ENCODE assay signal across 9 mouse cellular contexts in genomic region chr2:94054813-94055212, GRCm38 (mm10). TPM values are rescaled to one million over a fixed set of nuclear protein-coding genes. Genes with fewer than 3 reads are reported as not detected.
DNase-seq lines count a peak whose midpoint lies in the region; ATAC-seq and TF ChIP-seq lines count a peak whose summit lies in the region.
"Had no signal": no experiment of that assay in that cellular context is flagged by ENCODE, and none has a peak within 500 bp of the region (broad histone marks: within the 10 kb centered on the region; RNA-seq: fewer than 3 reads in every experiment).

No protein-coding gene starts in this region.

- dilution Hi-C loops in CH12.LX (cut with MboI; ENCODE audit: extremely low pct_ligation_motif_present, extremely low pct_unique_long_range_greater_than_20kb, low sequenced_read_pairs), result no loop called here

- TF ChIP-seq CTCF in kidney, adult 2 months (conservative IDR thresholded peaks at IDR 0.05; ENCODE audit: insufficient read depth, insufficient read length, low read depth, low read length), result peak; percentile 79
- TF ChIP-seq CTCF in CH12.LX (conservative IDR thresholded peaks at IDR 0.05 in 1 of 2, IDR thresholded peaks at IDR 0.05 in 1 of 2; ENCODE audit: low read depth in 2 of 2, low read length in 2 of 2), result peak in 1 of 2 experiments; percentile 73; a peak in 3 of 4 replicates
- peak; percentile 11; the same call in 1 of the 2 replicates for TF ChIP-seq CTCF in bone marrow, adult 2 months (IDR thresholded peaks at IDR 0.05; ENCODE audit: control insufficient read depth, insufficient read depth, low read length)
- peak; percentile 80 for TF ChIP-seq CTCF in lung, embryonic 14.5 days (IDR thresholded peaks at IDR 0.05; ENCODE audit: low read depth)

- no peaks in the 10 kb centered on the region for H3K27me3 ChIP-seq in kidney, adult 2 months (replicated peaks; ENCODE audit: control insufficient read depth, insufficient read depth, low read length)
- H3K27me3 ChIP-seq in kidney, embryonic 15.5 days, result no peaks in the 10 kb centered on the region
- H3K27me3 ChIP-seq in CH12.LX (replicated peaks), result no peaks in the 10 kb centered on the region
- no peaks in the 10 kb centered on the region for H3K27me3 ChIP-seq in forebrain, embryonic 13.5 days
- no peaks in the 10 kb centered on the region for H3K27me3 ChIP-seq in lung, embryonic 14.5 days (ENCODE audit: insufficient read depth, low read length)
- H3K27me3 ChIP-seq: liver, embryonic 13.5 days had no signal

- in situ Hi-C loops in CH12.LX (cut with MboI; ENCODE audit: low pct_ligation_motif_present, low pct_unique_long_range_greater_than_20kb, low sequenced_read_pairs), result no loop called here

- TF ChIP-seq EP300 in CH12.LX (IDR thresholded peaks at IDR 0.05; ENCODE audit: low read length), result no peak

- no peak overlapping the region for H3K27ac ChIP-seq in kidney, adult 2 months (ENCODE audit: insufficient read depth, low read depth, low read length)
- H3K27ac ChIP-seq in kidney, embryonic 15.5 days, result no peak overlapping the region
- no peak overlapping the region for H3K27ac ChIP-seq in CH12.LX (ENCODE audit: insufficient read depth, low read depth)
- no peak overlapping the region for H3K27ac ChIP-seq in bone marrow, adult 2 months (ENCODE audit: control insufficient read depth, insufficient read depth, low read depth, low read length, poor library complexity)
- H3K27ac ChIP-seq in forebrain, embryonic 13.5 days, result no peak overlapping the region
- H3K27ac ChIP-seq in lung, embryonic 14.5 days (ENCODE audit: low read depth), result no peak overlapping the region
- H3K27ac ChIP-seq: liver, embryonic 13.5 days had no signal

- H3K36me3 ChIP-seq in kidney, adult 2 months (ENCODE audit: control insufficient read depth, insufficient read depth, low read length), result no peaks in the 10 kb centered on the region
- H3K36me3 ChIP-seq in kidney, embryonic 15.5 days, result peaks cover 7% of the 10 kb centered on the region; the same call in 1 of the 2 replicates
- peaks cover 2 to 39% of the 10 kb centered on the region in 2 experiments for H3K36me3 ChIP-seq in CH12.LX (replicated peaks in 1 of 2; ENCODE audit: control insufficient read depth in 1 of 2, insufficient read depth in 1 of 2, low read length in 1 of 2)
- H3K36me3 ChIP-seq in forebrain, embryonic 13.5 days (ENCODE audit: poor library complexity, severe bottlenecking), result no peaks in the 10 kb centered on the region
- H3K36me3 ChIP-seq in lung, embryonic 14.5 days (ENCODE audit: insufficient read depth), result no peaks in the 10 kb centered on the region
- H3K36me3 ChIP-seq: liver, embryonic 13.5 days had no signal

- no peak for TF ChIP-seq POLR2A in kidney, adult 2 months (IDR thresholded peaks at IDR 0.05; ENCODE audit: low read depth, low read length)
- TF ChIP-seq POLR2A in CH12.LX (IDR thresholded peaks at IDR 0.05; ENCODE audit: low read depth, low read length), result no peak
- no peak for TF ChIP-seq POLR2A in bone marrow, adult 2 months (IDR thresholded peaks at IDR 0.05; ENCODE audit: borderline replicate concordance, control insufficient read depth, low read depth, low read length)

- H3K79me2 ChIP-seq in CH12.LX (replicated peaks; ENCODE audit: control insufficient read depth, extremely low read depth, insufficient read depth, poor library complexity, severe bottlenecking), result no peaks in the 10 kb centered on the region

- DNase-seq in kidney, adult 2 months, result peak; percentile 63
- peak; percentile 40 for DNase-seq in CH12.LX (ENCODE audit: extremely low read depth)
- DNase-seq in lung, embryonic 14.5 days, result peak; percentile 79
- DNase-seq: liver, embryonic 13.5 days had no signal

- no peak overlapping the region for H3K4me3 ChIP-seq in kidney, adult 2 months (ENCODE audit: insufficient read depth, low read depth, low read length)
- H3K4me3 ChIP-seq in kidney, embryonic 15.5 days (replicated peaks), result no peak overlapping the region
- H3K4me3 ChIP-seq in CH12.LX (replicated peaks in 1 of 3; ENCODE audit: low read depth in 2 of 3, low read length in 2 of 3, poor library complexity in 1 of 3), result no peak overlapping the region
- H3K4me3 ChIP-seq in bone marrow, adult 2 months (replicated peaks; ENCODE audit: control insufficient read depth, low read depth, low read length), result no peak overlapping the region
- no peak overlapping the region for H3K4me3 ChIP-seq in forebrain, embryonic 13.5 days
- H3K4me3 ChIP-seq in lung, embryonic 14.5 days (ENCODE audit: low read depth, low read length), result no peak overlapping the region
- H3K4me3 ChIP-seq: erythroblast, embryonic 14.5 days; liver, embryonic 13.5 days had no signal

- ATAC-seq in kidney, embryonic 15.5 days (replicated peaks; ENCODE audit: low FRiP score), result no peak
- ATAC-seq in forebrain, embryonic 13.5 days, result peak; percentile 83; the same call in 1 of the 2 replicates
- ATAC-seq in lung, embryonic 14.5 days (ENCODE audit: insufficient read depth), result peak; percentile 75; the same call in 1 of the 2 replicates
- ATAC-seq in monocyte, adult 5-6 weeks (replicated peaks; ENCODE audit: insufficient number of reproducible peaks, low FRiP score, low TSS enrichment, poor library complexity, severe bottlenecking), result no peak

- peaks cover 3% of the 10 kb centered on the region; the same call in 1 of the 2 replicates for H3K4me1 ChIP-seq in kidney, adult 2 months (ENCODE audit: control insufficient read depth, insufficient read depth, low read length)
- H3K4me1 ChIP-seq in kidney, embryonic 15.5 days, result no peaks in the 10 kb centered on the region
- H3K4me1 ChIP-seq in CH12.LX (ENCODE audit: control insufficient read depth in 1 of 2, insufficient read depth in 2 of 2), result peaks cover 0 to 6% of the 10 kb centered on the region in 2 experiments; a peak in 1 of 4 replicates
- H3K4me1 ChIP-seq in bone marrow, adult 2 months (ENCODE audit: control insufficient read depth, insufficient read depth, low read length), result no peaks in the 10 kb centered on the region; the same call in none of the 2 replicates
- peaks cover 7% of the 10 kb centered on the region; the same call in 1 of the 2 replicates for H3K4me1 ChIP-seq in forebrain, embryonic 13.5 days
- no peaks in the 10 kb centered on the region for H3K4me1 ChIP-seq in lung, embryonic 14.5 days (ENCODE audit: insufficient read depth)
- H3K4me1 ChIP-seq: liver, embryonic 13.5 days had no signal

- H3K9ac ChIP-seq in kidney, embryonic 15.5 days, result no peak overlapping the region
- no peak overlapping the region for H3K9ac ChIP-seq in CH12.LX (ENCODE audit: insufficient read depth, low read depth)
- no peak overlapping the region for H3K9ac ChIP-seq in forebrain, embryonic 13.5 days
- no peak overlapping the region for H3K9ac ChIP-seq in lung, embryonic 14.5 days
- H3K9ac ChIP-seq: liver, embryonic 13.5 days had no signal

- TF ChIP-seq RAD21 in CH12.LX (IDR thresholded peaks at IDR 0.05; ENCODE audit: low read depth, low read length), result peak; percentile 66

- no peaks in the 10 kb centered on the region for H3K9me3 ChIP-seq in kidney, embryonic 15.5 days (replicated peaks)
- no peaks in the 10 kb centered on the region for H3K9me3 ChIP-seq in CH12.LX (replicated peaks; ENCODE audit: low read length)
- no peaks in the 10 kb centered on the region for H3K9me3 ChIP-seq in forebrain, embryonic 13.5 days (replicated peaks)
- no peaks in the 10 kb centered on the region for H3K9me3 ChIP-seq in lung, embryonic 14.5 days (ENCODE audit: low read depth, low read length)
- H3K9me3 ChIP-seq: liver, embryonic 13.5 days had no signal

- no peak overlapping the region for H3K4me2 ChIP-seq in kidney, embryonic 15.5 days
- H3K4me2 ChIP-seq in CH12.LX (ENCODE audit: insufficient read depth, low read depth, poor library complexity, severe bottlenecking), result no peak overlapping the region
- no peak overlapping the region for H3K4me2 ChIP-seq in forebrain, embryonic 13.5 days
- H3K4me2 ChIP-seq in lung, embryonic 14.5 days, result no peak overlapping the region
- H3K4me2 ChIP-seq: liver, embryonic 13.5 days had no signal

TF ChIP-seq in CH12.LX, 34 proteins besides CTCF, POLR2A, EP300 and RAD21:
- TF ChIP-seq SMC3 (IDR thresholded peaks at IDR 0.05; ENCODE audit: low read depth, low read length) (peak; percentile 24; the same call in 1 of the 2 replicates), ZNF384 (IDR thresholded peaks at IDR 0.05; ENCODE audit: low read depth, low read length) (no peak)

RNA-seq across cellular contexts. Expression of gene Alkbh3, which starts 44.2 kb away (rescaled TPM):
- 59.8 and 62.3 TPM in 2 replicates for polyA plus RNA-seq in kidney, adult 2 months (2012; rRNA removed)
- 59.3 and 69.5 TPM in 2 replicates for polyA plus RNA-seq in kidney, embryonic 15.5 days (2015; fragmentation: Nextera tagmentation; extraction: Ambion mirVana)
- total RNA-seq in CH12.LX (2012; rRNA removed) (57.9 and 60.5 TPM in 2 replicates), CH12.LX (2014; rRNA removed) (53.3 and 55.4 TPM in 2 replicates)
- polyA plus RNA-seq in CH12.LX (2012; ENCODE audit: insufficient read length, low read depth), result 62.9 and 69.5 TPM in 2 replicates
- polyA plus RNA-seq in bone marrow, adult 2 months (2011; ENCODE audit: insufficient read depth, insufficient read length, low replicate concordance, missing spikeins), result 18.0 and 22.5 TPM in 2 replicates
- polyA plus RNA-seq in forebrain, embryonic 13.5 days (2015; fragmentation: Nextera tagmentation; extraction: Ambion mirVana), result 51.8 and 53.2 TPM in 2 replicates
- polyA plus RNA-seq in lung, embryonic 14.5 days (2014; fragmentation: Nextera tagmentation; extraction: Ambion mirVana), result 69.3 and 74.9 TPM in 2 replicates
- total RNA-seq in monocyte, adult 5-6 weeks (2017), result 31.3 to 51.4 TPM (median 31.8 TPM) in 3 replicates

RNA-seq across cellular contexts. Expression of gene Gm27027, which starts 58.7 kb away (rescaled TPM):
- not detected in 2 replicates for polyA plus RNA-seq in kidney, adult 2 months (2012; rRNA removed)
- not detected in 2 replicates for polyA plus RNA-seq in kidney, embryonic 15.5 days (2015; fragmentation: Nextera tagmentation; extraction: Ambion mirVana)
- total RNA-seq in CH12.LX (2012; rRNA removed) (not detected in 2 replicates), CH12.LX (2014; rRNA removed) (not detected in 2 replicates)
- polyA plus RNA-seq in CH12.LX (2012; ENCODE audit: insufficient read length, low read depth), result not detected in 2 replicates
- not detected in 2 replicates for polyA plus RNA-seq in bone marrow, adult 2 months (2011; ENCODE audit: insufficient read depth, insufficient read length, low replicate concordance, missing spikeins)
- not detected in 2 replicates for polyA plus RNA-seq in forebrain, embryonic 13.5 days (2015; fragmentation: Nextera tagmentation; extraction: Ambion mirVana)
- not detected in 2 replicates for polyA plus RNA-seq in lung, embryonic 14.5 days (2014; fragmentation: Nextera tagmentation; extraction: Ambion mirVana)
- total RNA-seq in monocyte, adult 5-6 weeks (2017), result not detected in 3 replicates
- polyA plus RNA-seq: erythroblast, embryonic 14.5 days; liver, embryonic 13.5 days had no signal

Comparison
In these comparisons a context has a peak if more than half of its experiments do, and no peak if none do; other contexts are left out.
1. ATAC-seq: peak in forebrain, embryonic 13.5 days (single experiment) and lung, embryonic 14.5 days (single experiment); none in kidney, embryonic 15.5 days (single experiment) and monocyte, adult 5-6 weeks (single experiment).
2. Peak in every context shown above with its lines, with median percentiles within 50 percentile points of each other: DNase-seq.